Mouse (Mus musculus): ENCODE data around the gene Nop53. TPM values are rescaled to one million over a fixed set of nuclear protein-coding genes. Genes with fewer than 3 reads are reported as not detected.
"Not testable (repeated sequence)": the region's sequence is repeated elsewhere in the genome, so short reads cannot be mapped to it uniquely, and the experiment has no call there.

The Nop53 gene
- polyA plus RNA-seq, 1 experiment, result 120 TPM

DNA sequence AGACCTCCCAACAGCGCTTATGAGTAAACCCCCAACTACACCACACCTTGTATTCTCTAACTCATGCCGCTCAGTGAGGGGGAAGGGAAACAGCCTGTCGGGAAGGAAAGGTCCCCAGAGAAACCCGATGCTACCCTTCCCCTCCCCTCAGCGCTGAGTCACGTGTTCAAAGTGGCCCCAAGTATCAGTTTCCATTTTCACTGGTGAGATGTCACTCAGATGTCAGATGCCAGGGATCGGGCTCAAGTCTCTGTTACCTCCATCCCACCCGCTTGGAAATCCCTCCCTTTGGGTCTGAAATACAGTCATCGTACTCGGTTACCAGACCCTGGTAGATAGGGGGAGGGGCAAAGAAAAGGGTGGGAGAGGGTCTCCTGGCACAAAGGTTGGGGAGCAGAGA is 24.1 kb downstream of the Nop53 start:
- H3K27me3 ChIP-seq (ENCODE audit: control insufficient read depth, insufficient read depth, low read length), result no peaks in the 10 kb centered on the region
- TF ChIP-seq CTCF (IDR thresholded peaks at IDR 0.05; ENCODE audit: extremely low read depth, insufficient read length, insufficient replicate concordance, low read depth, low read length) (no peak), POLR2A (IDR thresholded peaks at IDR 0.05; ENCODE audit: low read depth, low read length) (no peak)
- H3K27ac ChIP-seq (ENCODE audit: insufficient read depth, low read depth, low read length), result peak overlapping the region; percentile 87
- H3K4me1 ChIP-seq (ENCODE audit: control insufficient read depth, insufficient read depth, insufficient read length, low read length), result peaks cover 14% of the 10 kb centered on the region; the same call in 1 of the 2 replicates
- whole genome bisulfite sequencing, result under 1% methylated on average over 10 of the region's 10 CpGs
- peak overlapping the region; percentile 88 for H3K4me3 ChIP-seq (ENCODE audit: low read depth, low read length)
- peaks cover 13% of the 10 kb centered on the region for H3K36me3 ChIP-seq (ENCODE audit: control insufficient read depth, insufficient read depth, low read length)

DNA sequence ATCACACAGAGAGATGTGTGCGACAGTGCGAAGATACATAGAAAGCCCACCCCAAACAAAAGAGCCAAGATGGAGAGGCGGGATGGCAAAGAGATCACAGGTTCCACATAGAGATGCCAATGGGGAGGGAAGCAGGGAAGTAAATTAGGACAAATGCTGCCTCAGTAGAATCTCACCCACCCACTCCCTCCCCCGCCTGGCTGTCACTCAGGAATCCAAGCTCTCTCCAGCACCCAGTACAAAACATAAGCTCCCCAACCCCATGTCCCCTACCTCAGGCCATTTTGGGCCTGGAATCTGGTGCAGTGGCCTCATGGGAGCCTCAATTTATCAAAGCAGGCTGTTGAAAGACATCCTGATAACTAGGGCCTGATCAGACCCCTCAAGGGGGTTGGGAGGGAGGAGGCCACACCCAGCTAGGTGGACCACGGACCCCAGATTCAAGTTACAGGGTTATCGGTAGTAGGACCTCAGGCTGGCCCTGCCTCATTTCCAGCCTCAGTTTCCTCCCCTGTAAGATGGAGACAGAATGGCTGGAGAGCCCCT is 25.2 kb downstream of the Nop53 start:
- H3K27ac ChIP-seq (ENCODE audit: insufficient read depth, low read depth, low read length), result no peak overlapping the region
- peak overlapping the region; percentile 5; the same call in 1 of the 2 replicates for H3K4me3 ChIP-seq (ENCODE audit: low read depth, low read length)
- H3K4me1 ChIP-seq (ENCODE audit: control insufficient read depth, insufficient read depth, insufficient read length, low read length), result peaks cover 14% of the 10 kb centered on the region; the same call in 1 of the 2 replicates
- H3K27me3 ChIP-seq (ENCODE audit: control insufficient read depth, insufficient read depth, low read length), result no peaks in the 10 kb centered on the region
- TF ChIP-seq CTCF (IDR thresholded peaks at IDR 0.05; ENCODE audit: extremely low read depth, insufficient read length, insufficient replicate concordance, low read depth, low read length) (no peak), POLR2A (IDR thresholded peaks at IDR 0.05; ENCODE audit: low read depth, low read length) (no peak)
- peaks cover 13% of the 10 kb centered on the region for H3K36me3 ChIP-seq (ENCODE audit: control insufficient read depth, insufficient read depth, low read length)
- 84% methylated on average over 6 of the region's 6 CpGs for WGBS

DNA sequence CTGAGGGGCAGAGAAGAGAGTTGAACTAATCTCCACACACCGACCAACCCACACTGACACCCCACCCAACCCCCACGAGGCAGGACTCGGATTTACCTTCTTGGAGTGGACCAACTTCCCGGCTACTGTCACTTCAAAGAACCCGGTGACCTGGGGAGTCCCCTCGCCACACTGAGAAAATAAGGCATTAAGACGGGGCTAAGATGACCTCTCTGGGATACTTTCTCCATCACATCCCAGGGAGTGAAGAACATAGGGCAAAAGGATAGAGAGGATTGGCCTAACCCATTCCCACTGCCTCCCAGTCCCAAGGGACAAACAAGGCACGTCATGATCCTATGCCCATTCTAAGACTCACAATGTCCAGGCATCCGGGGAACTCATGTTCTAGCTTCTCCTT is 25.9 kb downstream of the Nop53 start:
- Histone ChIP-seq H3K36me3 (ENCODE audit: control insufficient read depth, insufficient read depth, low read length) (peaks cover 13% of the 10 kb centered on the region), H3K27ac (ENCODE audit: insufficient read depth, low read depth, low read length) (no peak overlapping the region), H3K27me3 (ENCODE audit: control insufficient read depth, insufficient read depth, low read length) (no peaks in the 10 kb centered on the region), H3K4me1 (ENCODE audit: control insufficient read depth, insufficient read depth, insufficient read length, low read length) (peaks cover 14% of the 10 kb centered on the region; the same call in 1 of the 2 replicates), H3K4me3 (ENCODE audit: low read depth, low read length) (no peak overlapping the region)
- TF ChIP-seq CTCF (IDR thresholded peaks at IDR 0.05; ENCODE audit: extremely low read depth, insufficient read length, insufficient replicate concordance, low read depth, low read length) (no peak), POLR2A (IDR thresholded peaks at IDR 0.05; ENCODE audit: low read depth, low read length) (no peak)
- WGBS, result 89% methylated on average over 9 of the region's 9 CpGs

DNA sequence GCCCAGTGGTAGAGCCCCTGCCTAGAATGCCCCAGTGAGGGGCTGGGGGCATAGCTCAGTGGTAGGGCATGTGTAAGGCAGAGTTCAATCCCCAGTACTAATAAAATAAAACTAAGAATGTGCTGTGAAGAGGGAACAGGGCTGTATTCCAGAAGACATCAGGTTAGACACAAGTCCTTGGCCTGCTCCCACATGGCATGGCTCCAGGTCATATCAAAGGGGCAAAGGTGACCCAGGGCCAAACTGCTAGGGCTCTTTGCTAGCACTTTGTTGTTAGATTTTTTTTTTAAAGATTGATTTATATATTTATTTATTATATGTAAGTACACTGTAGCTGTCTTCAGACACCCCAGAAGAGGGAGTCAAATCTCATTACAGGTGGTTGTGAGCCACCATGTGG is 27.5 kb downstream of the Nop53 start:
- Histone ChIP-seq H3K36me3 (ENCODE audit: control insufficient read depth, insufficient read depth, low read length) (peaks cover 13% of the 10 kb centered on the region), H3K27ac (ENCODE audit: insufficient read depth, low read depth, low read length) (no peak overlapping the region), H3K4me3 (ENCODE audit: low read depth, low read length) (no peak overlapping the region), H3K27me3 (ENCODE audit: control insufficient read depth, insufficient read depth, low read length) (no peaks in the 10 kb centered on the region), H3K4me1 (ENCODE audit: control insufficient read depth, insufficient read depth, insufficient read length, low read length) (peaks cover 14% of the 10 kb centered on the region; the same call in 1 of the 2 replicates)
- TF ChIP-seq CTCF (IDR thresholded peaks at IDR 0.05; ENCODE audit: extremely low read depth, insufficient read length, insufficient replicate concordance, low read depth, low read length) (no peak), POLR2A (IDR thresholded peaks at IDR 0.05; ENCODE audit: low read depth, low read length) (no peak)

DNA sequence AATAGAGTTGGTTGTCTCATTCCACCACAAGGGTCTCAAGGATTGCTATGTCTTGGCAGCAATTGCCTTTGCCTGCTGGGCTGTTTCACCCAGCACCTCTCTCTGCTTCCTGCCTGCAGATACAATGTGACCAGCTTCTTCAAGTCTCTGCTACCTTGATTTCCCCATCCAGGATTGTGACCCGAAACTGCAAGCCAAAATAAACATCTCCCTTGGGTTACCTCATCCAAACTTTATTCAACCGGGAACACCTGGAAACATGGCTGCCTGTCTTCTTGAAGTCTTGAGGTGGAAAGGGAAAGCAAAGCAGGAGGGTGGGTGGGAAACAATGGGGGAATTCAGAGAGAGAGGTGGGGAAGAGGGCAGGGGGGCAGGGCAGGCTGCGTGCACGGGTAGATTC is 28.9 kb downstream of the Nop53 start:
- no peak for TF ChIP-seq CTCF (IDR thresholded peaks at IDR 0.05; ENCODE audit: extremely low read depth, insufficient read length, insufficient replicate concordance, low read depth, low read length)
- no peak for TF ChIP-seq POLR2A (IDR thresholded peaks at IDR 0.05; ENCODE audit: low read depth, low read length)

DNA sequence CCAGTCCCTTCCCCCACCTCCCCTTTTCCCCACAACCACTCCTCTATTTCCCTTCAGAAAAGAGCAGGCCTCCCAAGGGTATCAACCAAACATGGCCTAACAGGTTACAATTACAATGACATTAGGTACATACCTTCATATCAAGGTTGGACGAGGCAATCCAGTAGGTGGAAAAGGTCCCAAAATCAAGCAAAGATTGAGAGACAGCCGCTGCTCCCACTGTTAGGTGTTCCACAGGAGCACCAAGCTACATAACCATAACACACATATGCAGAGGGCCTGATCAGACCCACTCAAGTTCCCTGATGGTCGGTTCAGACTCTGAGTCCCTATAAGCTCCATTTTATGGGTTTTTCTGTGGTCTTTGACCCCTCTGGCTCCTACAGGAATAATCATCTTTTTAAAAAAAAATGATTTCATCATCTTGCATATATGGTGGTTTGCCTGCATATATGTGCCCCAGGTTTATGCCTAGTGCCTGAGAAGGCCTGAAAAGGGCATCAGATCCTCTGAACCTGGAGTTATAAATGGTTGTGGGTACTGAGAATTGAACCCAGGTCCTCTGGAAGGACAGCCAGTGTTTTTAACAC is 29.6 kb downstream of the Nop53 start:
- no peak overlapping the region for H3K27ac ChIP-seq (ENCODE audit: insufficient read depth, low read depth, low read length)
- peaks cover 13% of the 10 kb centered on the region for H3K36me3 ChIP-seq (ENCODE audit: control insufficient read depth, insufficient read depth, low read length)
- H3K27me3 ChIP-seq (ENCODE audit: control insufficient read depth, insufficient read depth, low read length), result no peaks in the 10 kb centered on the region
- TF ChIP-seq POLR2A (IDR thresholded peaks at IDR 0.05; ENCODE audit: low read depth, low read length) (no peak), CTCF (IDR thresholded peaks at IDR 0.05; ENCODE audit: extremely low read depth, insufficient read length, insufficient replicate concordance, low read depth, low read length) (no peak)
- WGBS, result 77% methylated on average over 3 of the region's 3 CpGs
- H3K4me3 ChIP-seq (ENCODE audit: low read depth, low read length), result no peak overlapping the region
- H3K4me1 ChIP-seq (ENCODE audit: control insufficient read depth, insufficient read depth, insufficient read length, low read length), result peaks cover 9% of the 10 kb centered on the region; the same call in 1 of the 2 replicates

More for the DNA sequence above, 28.9 kb downstream of the Nop53 start:
- Histone ChIP-seq H3K4me1 (ENCODE audit: control insufficient read depth, insufficient read depth, insufficient read length, low read length) (peaks cover 9% of the 10 kb centered on the region; the same call in 1 of the 2 replicates), H3K27ac (ENCODE audit: insufficient read depth, low read depth, low read length) (no peak overlapping the region), H3K4me3 (ENCODE audit: low read depth, low read length) (no peak overlapping the region), H3K27me3 (ENCODE audit: control insufficient read depth, insufficient read depth, low read length) (no peaks in the 10 kb centered on the region), H3K36me3 (ENCODE audit: control insufficient read depth, insufficient read depth, low read length) (peaks cover 13% of the 10 kb centered on the region)
- 82% methylated on average over 4 of the region's 4 CpGs for WGBS

DNA sequence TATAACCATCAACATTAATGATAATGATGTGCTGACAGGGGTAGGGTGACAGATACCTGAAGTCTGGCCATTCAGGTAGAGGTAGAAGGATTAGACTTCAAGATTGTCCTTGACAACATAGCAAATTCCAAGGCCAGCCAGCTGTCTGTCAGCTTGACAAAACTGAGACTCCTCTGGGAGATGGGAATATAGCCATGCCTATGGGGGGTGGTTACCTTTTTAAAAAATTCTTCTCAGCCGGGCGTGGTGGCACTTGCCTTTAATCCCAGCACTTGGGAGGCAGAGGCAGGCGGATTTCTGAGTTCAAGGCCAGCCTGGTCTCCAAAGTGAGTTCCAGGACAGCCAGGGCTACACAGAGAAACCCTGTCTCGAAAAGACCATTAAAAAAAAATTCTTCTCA is 30.2 kb downstream of the Nop53 start:
- H3K36me3 ChIP-seq (ENCODE audit: control insufficient read depth, insufficient read depth, low read length), result peaks cover 13% of the 10 kb centered on the region
- H3K4me1 ChIP-seq (ENCODE audit: control insufficient read depth, insufficient read depth, insufficient read length, low read length); H3K27ac ChIP-seq (ENCODE audit: insufficient read depth, low read depth, low read length); H3K4me3 ChIP-seq (ENCODE audit: low read depth, low read length); H3K27me3 ChIP-seq (ENCODE audit: control insufficient read depth, insufficient read depth, low read length): not testable (repeated sequence)
- 85% methylated on average over 4 of the region's 4 CpGs for WGBS

Measured in small intestine, adult 2 months (tissue).